Mouse (Mus musculus): ENCODE measurements around the gene Tox2.

GRCm38 (mm10) chr2:163229050-163229449 lies 26.1 kb downstream of the Tox2 start:
- TF ChIP-seq GATA1 (IDR thresholded peaks at IDR 0.05; ENCODE audit: low read length) = no peak
- no peak for TF ChIP-seq TAL1 (IDR thresholded peaks at IDR 0.05; ENCODE audit: low read length)

Data from erythroblast, embryonic 14.5 days (primary cell).